Mouse (Mus musculus) activated CD4-positive, CD25-positive, alpha-beta regulatory T cell, adult 9 weeks (primary cell): Measurements from ENCODE around the gene Olfr1299. TPM values are rescaled to one million over a fixed set of nuclear protein-coding genes. Genes with fewer than 3 reads are reported as not detected.

Experiments used
- polyA plus RNA-seq: library from polyadenylated mRNA; unstranded; fragments of 100-300 nt; shearing (Covaris generic); gene quantifications from one replicate; pipeline ENCODE4 v1.2.1, GENCODE M21; 2017

Olfr1299 gene
- polyA plus RNA-seq = not detected

DNA sequence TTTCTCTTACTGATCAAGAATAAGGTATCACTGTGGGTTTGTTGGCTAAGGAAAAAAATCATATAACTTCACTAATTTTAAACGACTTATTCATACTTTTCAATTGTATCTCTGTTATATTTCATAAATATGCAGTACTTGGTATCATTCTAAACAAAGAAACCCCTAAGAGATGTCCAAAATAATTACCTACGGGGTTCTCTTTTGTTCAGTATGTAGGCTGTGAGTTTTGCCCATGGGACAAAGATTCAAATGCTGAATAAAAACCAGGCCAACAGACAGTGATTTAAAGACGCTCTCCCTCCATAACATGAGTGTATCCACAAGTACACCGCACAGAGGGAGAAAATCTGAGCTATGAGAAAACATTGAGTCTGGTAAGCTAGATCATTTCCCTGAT is at the start of gene Olfr1299:
Gene Olfr1299, plus strand, starts transcription at position 301 of the 400 bp plus-strand sequence.

DNA sequence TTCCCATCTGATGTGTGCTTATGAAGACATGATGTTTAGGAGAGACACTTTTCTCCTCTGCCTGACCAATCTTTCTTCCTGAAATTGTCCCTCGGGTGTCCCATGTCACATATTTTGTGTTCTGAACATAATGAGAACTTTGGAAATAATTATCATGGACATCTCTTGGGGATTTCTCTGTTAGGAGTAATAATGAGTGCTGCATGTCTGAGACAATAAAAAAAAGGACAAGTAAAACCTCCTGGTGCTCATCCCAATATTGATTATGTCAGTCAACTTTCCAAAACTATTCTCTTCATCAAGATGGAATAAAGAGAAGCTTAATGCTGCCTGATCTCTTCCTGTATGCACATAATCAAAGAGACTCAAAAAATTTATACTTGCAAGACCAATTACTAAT is 34.8 kb upstream of the Olfr1299 start, which contains the start of gene Olfr1297:
Gene Olfr1297, minus strand, starts transcription at position 101 of the 400 bp plus-strand sequence.

DNA sequence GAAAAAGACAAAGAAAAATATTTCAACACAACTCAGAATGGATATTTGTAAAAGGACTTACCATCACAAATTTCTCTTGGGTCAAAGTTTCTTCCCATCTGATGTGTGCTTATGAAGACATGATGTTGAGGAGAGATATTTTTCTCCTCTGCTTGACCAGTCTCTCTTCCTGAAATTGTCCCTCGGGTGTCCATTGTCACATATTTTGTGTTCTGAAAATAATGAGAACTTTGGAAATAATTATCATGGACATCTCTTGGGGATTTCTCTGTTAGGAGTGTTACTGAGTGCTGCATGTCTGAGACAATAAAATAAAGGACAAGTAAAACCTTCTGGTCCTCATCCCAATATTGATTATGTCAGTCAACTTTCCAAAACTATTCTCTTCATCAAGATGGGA is 12.1 kb upstream of the Olfr1299 start, which contains the start of gene Olfr1298:
Gene Olfr1298, minus strand, starts transcription at position 101 of the 400 bp plus-strand sequence.

Other genes starting within 250 kb of the Olfr1299 start
- gene Olfr1286, start 238.3 kb upstream of the Olfr1299 start, polyA plus RNA-seq = not detected
- gene Olfr1287, start 212.3 kb upstream of the Olfr1299 start, polyA plus RNA-seq = not detected
- gene Olfr1288, start 187.3 kb upstream of the Olfr1299 start, polyA plus RNA-seq = not detected
- not detected for gene Olfr1289, start 180.6 kb upstream of the Olfr1299 start, polyA plus RNA-seq
- gene Olfr1290, start 167.6 kb upstream of the Olfr1299 start, polyA plus RNA-seq = not detected
- not detected for gene Olfr1291-ps1, start 164.2 kb upstream of the Olfr1299 start, polyA plus RNA-seq
- gene Olfr1293-ps, start 136.2 kb upstream of the Olfr1299 start, polyA plus RNA-seq = not detected
- gene Olfr1294, start 121.1 kb upstream of the Olfr1299 start, polyA plus RNA-seq = not detected
- not detected for gene Olfr1295, start 91.7 kb upstream of the Olfr1299 start, polyA plus RNA-seq
- gene Olfr1297, start 34.9 kb upstream of the Olfr1299 start, polyA plus RNA-seq = not detected
- gene Olfr1298, start 12.2 kb upstream of the Olfr1299 start, polyA plus RNA-seq = not detected
- not detected for gene Olfr1301, start 89.6 kb downstream of the Olfr1299 start, polyA plus RNA-seq
- not detected for gene Olfr1302, start 116.0 kb downstream of the Olfr1299 start, polyA plus RNA-seq
- gene Olfr1303, start 158.9 kb downstream of the Olfr1299 start, polyA plus RNA-seq = not detected
- gene Olfr1305, start 215.7 kb downstream of the Olfr1299 start, polyA plus RNA-seq = not detected